Mouse (Mus musculus): ENCODE data around the gene 1700086D15Rik. TPM values are rescaled to one million over a fixed set of nuclear protein-coding genes. Genes with fewer than 3 reads are reported as not detected.

Gene 1700086D15Rik
- total RNA-seq, 1 experiment from 2014 or later = 0.63 TPM

GRCm38 (mm10) chr11:65135251-65135739 is 24.4 kb downstream of the 1700086D15Rik start:
- DNase-seq = no peak

GRCm38 (mm10) chr11:65133661-65134060 is 26.0 kb downstream of the 1700086D15Rik start:
- DNase-seq = no peak

DNA sequence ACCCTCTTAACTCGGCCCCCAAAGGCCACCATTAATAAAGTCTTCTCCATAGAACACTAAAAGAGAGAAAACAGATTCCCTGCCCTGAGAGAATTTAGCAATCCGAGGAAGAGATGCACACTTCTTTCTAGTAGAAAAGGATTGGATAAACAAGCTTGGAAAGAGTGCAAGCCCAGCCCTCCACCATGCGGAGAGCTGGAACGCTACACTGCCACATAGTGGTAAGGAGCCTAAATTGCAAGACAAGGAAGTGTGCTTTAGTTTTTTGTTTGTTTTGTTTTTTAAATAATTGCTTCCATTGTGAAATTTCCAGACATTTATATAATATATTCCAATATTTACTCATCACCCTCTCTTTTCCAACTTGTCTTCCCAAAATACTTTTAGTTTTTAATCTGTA is 30.6 kb downstream of the 1700086D15Rik start:
- DNase-seq = no peak

- peak; percentile 53 for DNase-seq
Measured at GRCm38 (mm10) chr11:65128666-65129065, 31.0 kb downstream of the 1700086D15Rik start.

DNA sequence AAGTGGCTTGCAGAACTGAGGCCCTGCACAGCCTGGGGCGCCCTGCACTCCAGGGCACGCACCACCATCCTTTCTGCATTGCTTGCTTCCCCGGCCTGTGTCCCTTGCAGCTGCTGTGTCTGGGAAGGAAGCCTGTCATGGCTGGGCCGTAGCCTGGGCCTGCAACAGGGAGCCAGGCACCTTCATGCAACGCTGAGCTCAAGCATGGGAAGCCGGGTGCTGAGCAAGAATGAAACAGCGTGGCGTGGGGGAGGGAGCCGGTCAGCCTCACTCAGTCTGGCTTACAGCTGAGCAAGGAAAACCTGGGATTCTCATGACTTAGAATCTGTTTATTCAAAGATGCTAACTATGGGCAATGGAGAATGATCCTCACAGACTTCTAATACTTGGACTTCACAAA is 33.1 kb downstream of the 1700086D15Rik start:
- DNase-seq = no peak

DNA sequence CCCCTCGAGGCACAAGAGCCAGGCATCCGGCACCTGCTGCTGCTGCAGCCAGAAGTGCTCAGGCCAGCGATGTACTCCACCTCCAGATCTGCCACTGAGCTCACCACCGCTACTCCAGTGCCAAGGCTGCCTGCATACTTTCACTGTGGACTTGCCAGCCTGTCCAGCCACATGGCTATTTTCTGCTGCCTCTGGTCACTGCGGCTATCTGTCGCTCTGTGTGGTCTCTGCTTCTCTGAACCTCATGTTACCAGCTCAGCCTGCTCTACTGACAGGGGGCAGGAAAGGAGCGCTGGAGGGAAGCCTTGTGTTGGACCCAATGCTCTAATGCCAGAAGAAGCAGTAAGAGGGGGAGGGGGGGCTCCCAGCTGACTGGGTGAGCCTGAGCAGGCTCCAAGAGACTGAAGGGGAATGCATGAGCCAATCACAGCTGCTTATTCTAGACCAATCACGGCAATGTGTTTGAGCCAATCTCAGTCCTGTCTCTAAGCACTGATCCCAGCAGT is 34.7 kb downstream of the 1700086D15Rik start:
- peak; percentile 36 for DNase-seq

GRCm38 (mm10) chr11:65120276-65120675 is 39.4 kb downstream of the 1700086D15Rik start:
- DNase-seq = no peak

DNA sequence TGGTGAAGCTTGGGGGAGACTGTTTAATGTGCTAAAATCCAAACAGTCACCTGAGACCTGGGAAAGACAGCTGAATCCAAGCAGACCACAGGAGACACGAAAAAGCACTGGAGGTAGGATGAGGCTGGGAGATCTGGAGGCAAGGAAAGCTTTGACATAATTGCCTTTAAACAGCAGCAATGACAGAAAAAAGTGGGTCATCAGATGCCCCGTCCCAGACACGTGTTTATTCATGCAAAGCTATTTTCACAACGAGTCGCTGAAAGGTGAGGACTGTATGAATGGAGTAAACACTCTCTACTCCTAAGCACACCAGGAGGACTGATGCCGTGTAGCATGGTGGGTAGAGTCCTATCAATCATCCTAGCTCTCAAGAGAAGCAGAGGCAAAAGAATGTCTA is 43.9 kb downstream of the 1700086D15Rik start:
- DNase-seq = no peak

- DNase-seq = no peak
Measured at GRCm38 (mm10) chr11:65112086-65112485, 47.6 kb downstream of the 1700086D15Rik start.

DNA sequence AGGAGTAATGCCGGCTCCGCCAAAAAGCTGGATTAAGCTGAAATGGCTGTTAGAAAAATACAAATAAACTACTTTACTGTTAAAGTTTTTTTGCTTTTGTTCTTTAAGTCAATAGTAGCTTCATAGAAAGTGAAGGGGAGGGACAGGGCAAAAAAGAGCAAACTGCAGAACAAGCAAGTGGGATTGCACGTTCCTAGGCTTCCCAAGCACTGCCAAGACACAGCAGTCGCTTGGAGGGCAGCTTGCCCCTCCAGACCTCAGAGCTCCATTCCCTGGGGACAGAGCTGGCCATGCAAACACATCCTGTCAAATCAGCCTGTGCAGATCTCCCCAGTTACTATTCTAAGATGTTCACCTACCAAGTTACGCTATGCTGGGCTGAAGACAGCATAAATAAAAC is 48.0 kb downstream of the 1700086D15Rik start:
- no peak for DNase-seq

DNA sequence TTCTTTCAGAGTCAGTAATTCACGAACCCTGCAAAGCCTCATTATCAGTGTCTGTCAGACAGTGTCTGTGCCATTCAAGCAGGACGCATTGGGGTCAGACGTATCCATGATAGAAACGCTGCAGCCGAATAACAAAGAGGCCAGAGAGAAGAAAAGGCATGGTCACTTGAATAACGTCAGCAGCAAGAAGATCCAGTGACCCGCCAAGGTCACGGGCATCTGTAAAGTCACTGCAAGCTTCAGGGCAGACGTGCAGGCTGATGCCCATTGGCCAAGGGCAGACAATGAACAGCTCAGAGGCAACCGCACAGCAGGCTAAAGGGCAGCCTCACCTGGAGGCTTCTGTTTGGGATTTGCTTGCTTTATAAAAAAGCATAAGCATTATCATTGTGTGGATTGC is 49.6 kb downstream of the 1700086D15Rik start:
- DNase-seq = no peak

DNA sequence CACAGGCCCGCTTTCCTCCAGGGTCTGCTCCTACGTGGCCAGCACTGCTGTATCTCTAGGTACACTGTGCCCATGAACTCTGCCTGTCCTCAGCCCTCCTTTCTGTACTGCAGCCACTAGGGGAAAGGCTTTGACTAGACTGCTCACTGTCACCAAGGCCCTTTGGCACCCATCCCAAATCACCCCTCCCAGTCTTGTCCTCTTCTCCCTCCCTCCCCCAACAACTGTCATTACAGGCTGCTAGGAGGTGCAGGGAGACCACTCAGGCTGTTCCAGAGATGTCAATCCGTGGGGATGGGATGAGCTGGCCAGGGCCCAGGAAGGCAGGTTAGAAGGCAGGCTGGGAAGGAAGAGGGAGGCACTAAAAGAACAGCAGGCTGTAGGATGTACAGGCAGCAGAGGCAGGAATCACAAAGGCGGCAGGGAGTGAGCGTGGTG is 51.9 kb downstream of the 1700086D15Rik start:
- DNase-seq = peak; percentile 70

- DNase-seq = no peak
Measured at GRCm38 (mm10) chr11:65107151-65107550, 52.5 kb downstream of the 1700086D15Rik start.

- DNase-seq = no peak
Measured at GRCm38 (mm10) chr11:65104076-65104475, 55.6 kb downstream of the 1700086D15Rik start.

Other genes with a start within 250 kb of the 1700086D15Rik start
- gene Elac2, start 180.9 kb downstream of the 1700086D15Rik start, total RNA-seq (2021) = 39.9 and 47.8 TPM in 2 replicates
- 8.2 and 9.7 TPM in 2 replicates for gene Arhgap44, start 3.1 kb upstream of the 1700086D15Rik start, total RNA-seq (2021)
- gene Myocd, start 110.1 kb upstream of the 1700086D15Rik start, total RNA-seq (2021) = 1.3 and 1.6 TPM in 2 replicates

All from adrenal gland, postnatal 14 days (tissue).